Mouse (Mus musculus): ENCODE results near the gene Ggct.

The Ggct gene

DNA sequence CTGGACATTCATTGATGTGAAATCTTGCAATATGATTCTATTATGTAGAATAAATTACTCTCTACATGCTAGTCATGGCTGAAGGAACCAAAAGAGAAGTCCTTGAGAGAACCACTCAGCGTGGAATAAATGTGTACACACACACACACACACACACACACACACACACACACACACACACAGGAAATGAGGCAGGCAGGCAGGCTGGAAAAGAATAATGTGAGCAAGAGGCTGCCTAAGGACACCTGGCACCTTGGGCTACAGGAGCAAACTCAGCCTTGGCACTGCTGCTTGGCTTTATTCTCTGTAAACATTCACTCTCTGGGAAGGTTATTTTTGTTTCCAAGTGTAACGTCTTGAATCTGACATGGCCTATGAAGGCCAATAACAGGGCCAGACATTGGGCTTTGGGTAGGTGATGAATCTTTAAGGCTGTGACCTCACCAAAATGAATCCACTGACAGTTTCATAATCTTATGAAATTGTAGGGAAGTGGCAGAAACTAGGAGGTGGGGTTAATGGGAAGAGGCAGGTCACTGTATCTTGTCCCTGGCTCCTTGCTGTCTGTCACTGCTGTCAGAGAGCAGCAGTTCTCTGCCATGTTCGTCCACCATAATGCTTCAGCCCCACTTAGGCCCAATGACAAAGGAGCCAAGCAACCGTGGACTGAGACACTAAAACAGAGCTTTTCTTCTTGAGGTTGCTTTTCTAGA is 46.4 kb downstream of the Ggct start:
- no peak for DNase-seq

DNA sequence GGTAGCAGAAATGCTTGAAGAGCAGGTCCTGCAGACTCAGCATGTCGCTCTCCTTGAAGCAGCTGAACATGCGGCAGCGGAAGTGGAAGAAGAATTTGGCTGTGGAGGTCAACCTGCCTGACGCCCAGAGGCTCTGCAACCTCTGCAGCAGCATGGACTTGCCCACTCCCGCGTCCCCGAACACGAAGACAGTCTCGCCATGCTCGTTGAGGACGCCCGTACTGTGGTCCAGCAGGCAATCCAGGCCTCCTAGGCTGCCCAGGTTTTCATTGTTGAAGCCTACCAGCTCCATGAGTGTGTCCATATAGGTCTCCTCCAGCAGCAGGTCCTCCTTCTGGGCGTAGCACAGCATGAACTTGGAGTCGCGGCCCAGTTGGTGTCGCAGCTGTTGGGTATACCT is 48.2 kb downstream of the Ggct start:
- no peak for DNase-seq

DNA sequence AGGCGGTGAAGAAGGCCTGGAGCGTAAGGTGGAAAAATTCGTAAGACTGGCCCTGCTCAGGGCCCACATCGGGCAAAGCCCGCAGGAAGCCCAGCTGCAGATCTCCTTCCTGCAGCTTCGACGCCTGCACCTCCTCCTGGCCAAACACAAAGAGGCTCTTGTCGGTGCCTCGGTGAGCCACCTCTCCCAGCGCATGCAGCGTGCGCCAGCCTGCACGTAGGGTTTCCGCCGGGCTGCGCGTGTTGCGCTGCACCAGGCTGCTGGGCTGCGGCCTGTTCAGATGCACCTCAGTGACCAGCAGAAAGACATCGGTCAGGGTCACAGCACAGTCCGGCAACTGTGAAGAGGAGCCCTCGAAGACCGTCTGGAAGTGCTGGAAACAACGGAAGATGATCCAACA is 49.0 kb downstream of the Ggct start:
- no peak for DNase-seq

DNA sequence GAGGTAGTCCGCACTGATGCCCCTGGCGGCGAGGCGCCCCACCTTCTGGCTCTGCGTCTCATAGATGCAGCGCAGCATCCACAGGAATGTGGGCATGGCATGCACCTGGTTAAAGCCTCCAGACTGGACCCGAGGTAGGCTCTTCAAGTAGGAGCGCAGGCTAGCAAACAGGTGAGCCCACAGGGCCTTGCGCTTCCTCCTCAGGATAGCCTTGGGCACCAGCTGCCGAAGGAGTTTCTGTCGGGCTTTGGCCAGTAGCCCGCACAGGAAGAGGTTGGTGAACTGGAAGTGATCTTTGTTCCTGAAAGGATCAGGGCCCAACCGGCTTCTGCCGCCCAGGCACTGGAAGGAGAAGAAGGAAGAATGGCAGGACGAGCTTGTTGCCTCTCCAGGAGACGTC is 49.5 kb downstream of the Ggct start:
- DNase-seq, result no peak

DNA sequence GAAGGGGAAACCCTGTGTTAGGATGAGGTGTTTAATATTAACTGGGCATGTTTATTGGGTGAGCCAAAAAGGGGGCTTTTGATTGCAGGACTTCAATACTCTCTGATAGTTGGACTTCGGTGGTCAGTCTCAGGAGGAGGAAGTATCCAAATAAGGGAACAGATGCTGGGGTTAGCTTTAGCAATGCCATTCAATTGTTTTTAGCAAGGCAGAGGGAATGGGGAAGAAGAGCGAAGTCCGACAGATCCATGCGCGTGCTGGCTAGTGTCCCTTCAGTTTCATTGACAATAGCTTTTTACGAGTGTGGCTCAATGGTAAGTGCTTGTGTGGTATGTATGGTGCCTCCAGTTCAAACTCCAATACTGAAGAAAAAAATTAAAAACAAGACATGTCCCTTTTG is 51.6 kb downstream of the Ggct start:
- DNase-seq, result no peak

DNA sequence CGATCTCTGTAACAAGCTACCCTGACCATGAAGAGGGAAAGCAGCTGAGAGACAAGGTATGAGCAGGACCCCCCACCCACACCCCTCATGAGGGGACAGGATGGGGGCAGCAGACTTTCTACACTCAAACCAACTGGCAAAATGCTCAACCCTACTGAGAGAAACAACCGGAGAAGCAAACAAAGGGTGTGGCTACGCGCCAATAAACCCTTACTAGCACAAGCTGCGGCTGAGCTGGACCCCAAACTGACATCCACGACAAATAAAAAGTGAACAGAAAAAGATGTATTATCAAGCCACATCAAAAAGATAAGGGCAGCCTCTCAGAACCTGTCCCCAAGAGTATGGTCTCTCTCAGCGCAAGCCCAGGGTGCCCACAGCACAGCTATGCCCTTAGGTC is 52.6 kb downstream of the Ggct start:
- no peak for DNase-seq

DNA sequence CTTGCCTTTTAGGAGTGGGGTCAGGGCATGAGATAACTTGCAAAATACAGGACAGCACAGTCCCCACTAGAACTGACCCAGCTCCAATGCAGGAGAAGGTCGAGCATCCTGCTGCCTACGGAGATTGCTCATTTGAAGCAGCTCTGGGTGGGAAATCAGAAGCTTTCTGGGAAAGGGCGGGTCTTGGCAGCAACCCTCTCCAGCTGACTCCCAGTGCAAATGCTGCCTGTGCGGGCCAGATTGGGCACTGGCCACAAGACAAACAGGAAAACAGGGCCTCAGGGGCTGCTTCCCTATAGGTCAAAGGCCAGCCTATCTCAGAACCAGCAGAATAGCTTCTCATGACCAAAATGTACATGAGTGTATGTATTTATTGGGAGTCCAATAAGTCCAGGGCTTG is 53.1 kb downstream of the Ggct start:
- DNase-seq, result peak; percentile 62

DNA sequence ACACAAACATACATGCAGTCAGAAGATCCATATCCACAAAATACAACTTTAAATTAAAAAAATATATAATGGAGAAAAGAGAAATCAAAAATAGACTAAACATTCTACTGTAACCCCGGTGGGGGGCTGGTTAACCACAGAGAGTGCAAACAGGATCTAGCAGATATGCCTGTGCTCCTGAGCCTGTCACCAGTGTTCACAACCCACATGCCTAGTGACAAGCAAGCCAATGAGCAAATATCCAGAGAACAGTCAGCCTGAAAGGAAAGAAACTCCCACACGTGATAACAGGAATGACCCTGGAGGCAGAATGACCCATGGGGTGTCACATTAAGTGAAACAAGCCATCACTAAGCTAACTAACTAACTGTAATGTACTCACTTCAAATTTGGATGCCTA is 56.3 kb downstream of the Ggct start:
- DNase-seq, result no peak

DNA sequence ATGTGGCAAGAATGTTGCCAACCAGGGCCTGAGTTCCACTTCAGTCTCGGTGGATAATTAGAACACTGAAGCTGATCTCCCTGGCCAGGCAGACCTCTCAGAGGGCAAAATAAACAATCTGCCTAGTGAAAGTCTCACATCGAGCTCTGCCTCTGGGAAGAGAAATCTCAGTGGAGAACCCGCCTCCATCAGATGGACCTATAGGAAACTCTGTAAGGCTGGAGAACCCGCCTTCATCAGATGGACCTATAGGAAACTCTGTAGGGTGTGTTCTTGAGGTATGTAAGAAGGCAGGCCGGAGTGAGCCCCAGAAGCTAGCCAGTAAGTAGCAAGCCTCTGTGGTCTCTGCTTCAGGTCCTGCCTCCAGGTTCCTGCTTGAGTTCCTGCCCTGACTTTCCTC is 57.8 kb downstream of the Ggct start:
- no peak for DNase-seq

DNA sequence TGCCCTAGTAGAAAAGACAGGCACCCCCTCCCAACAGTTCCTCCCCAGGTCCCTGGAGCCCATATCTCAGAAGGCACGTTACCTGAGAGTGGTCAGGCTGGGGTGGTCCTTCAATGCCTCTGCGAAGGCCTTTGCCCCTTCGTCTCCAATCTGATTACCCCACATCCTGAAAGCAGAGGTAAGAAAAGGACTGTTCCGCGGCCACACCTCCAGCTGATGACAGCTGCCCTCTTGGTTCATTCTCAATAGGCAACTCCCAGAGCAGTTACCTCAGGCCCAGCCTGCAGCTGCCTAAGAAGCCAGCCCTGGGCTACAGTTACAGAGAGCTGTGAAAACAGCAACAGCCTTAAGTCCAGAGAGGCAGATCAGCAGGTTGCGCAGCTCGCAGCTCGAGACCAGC is 58.4 kb downstream of the Ggct start:
- DNase-seq, result no peak

DNA sequence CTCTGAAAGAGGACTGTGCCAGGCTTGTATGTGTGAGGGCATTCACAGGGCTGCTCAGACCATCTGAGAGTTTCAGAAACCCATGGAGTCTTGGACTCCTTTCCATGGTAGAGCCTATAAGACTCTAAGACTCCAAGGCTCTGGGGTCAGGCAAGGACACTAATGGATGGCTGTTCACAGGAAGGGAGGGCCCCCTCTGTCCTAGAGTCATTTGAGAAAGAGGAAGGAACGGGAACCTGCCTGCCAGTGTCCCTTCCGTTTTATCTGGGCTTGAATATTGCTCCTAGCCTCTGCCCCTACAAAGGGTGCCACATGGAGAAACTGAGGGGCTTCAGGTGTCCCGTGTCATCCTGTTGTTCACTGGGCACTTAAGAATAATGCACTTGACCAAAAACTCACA is 58.9 kb downstream of the Ggct start:
- DNase-seq, result peak; percentile 33

DNA sequence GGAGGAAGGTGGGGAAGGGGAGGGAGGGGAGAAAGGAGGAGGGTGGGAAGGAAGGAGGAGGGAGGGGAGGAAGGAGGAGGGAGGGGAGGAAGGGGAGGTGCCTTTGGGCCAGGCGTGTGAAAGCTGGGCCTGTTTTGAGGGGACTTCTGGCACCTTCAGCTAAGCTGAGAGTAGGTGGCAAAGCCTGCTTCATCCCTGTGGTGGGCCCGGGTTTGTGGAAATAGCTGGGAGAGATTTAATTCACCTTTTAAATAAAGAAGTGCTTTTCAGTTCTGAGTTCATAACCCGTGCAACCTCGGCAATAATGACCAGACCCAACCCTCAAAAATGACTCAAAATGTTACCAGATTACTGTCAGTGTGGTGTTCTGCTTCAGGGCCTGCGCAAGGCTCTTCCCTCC is 59.5 kb downstream of the Ggct start:
- DNase-seq, result no peak

All from kidney, postnatal 14 days (tissue).